Mouse (Mus musculus) midbrain, embryonic 15.5 days (tissue): ENCODE data around the gene Trim38. TPM values are rescaled to one million over a fixed set of nuclear protein-coding genes. Genes with fewer than 3 reads are reported as not detected.
A peak's percentile ranks its signal among the peaks of the same experiment; 100 is the strongest.
"Not testable (repeated sequence)": the region's sequence is repeated elsewhere in the genome, so short reads cannot be mapped to it uniquely, and the experiment has no call there.

Experiments
- ATAC-seq: fragments of 200-750 bp; cut with Nextera tagmentation; replicated peaks from 2 replicates; pipeline ENCODE4 v1.8.0; 2017; ENCODE audit warnings: moderate TSS enrichment
- H3K27ac ChIP-seq: fragments of 300-500 bp; sonication (generic); 2 replicates; pipeline ENCODE4 v1.5.1; 2015; ENCODE audit warnings: mild to moderate bottlenecking, inconsistent platforms
- H3K27me3 ChIP-seq: fragments of 300-500 bp; sonication (generic); replicated peaks from 2 replicates; pipeline ENCODE4 v1.6.1; 2015; ENCODE audit warnings: inconsistent platforms
- H3K36me3 ChIP-seq: fragments of 300-500 bp; sonication (generic); replicated peaks from 2 replicates; pipeline ENCODE4 v1.6.1; 2015; ENCODE audit warnings: inconsistent platforms
- H3K4me1 ChIP-seq: fragments of 300-500 bp; sonication (generic); 2 replicates; pipeline ENCODE4 v1.6.1; 2015; ENCODE audit warnings: inconsistent platforms
- H3K4me2 ChIP-seq: fragments of 300-500 bp; sonication (generic); 2 replicates; pipeline ENCODE4 v1.6.1; 2015; ENCODE audit warnings: inconsistent platforms, mild to moderate bottlenecking, moderate library complexity
- H3K4me3 ChIP-seq: fragments of 300-500 bp; sonication (generic); 2 replicates; pipeline ENCODE4 v1.5.1; 2015; ENCODE audit warnings: mild to moderate bottlenecking, inconsistent platforms
- H3K9ac ChIP-seq: fragments of 300-500 bp; sonication (generic); 2 replicates; pipeline ENCODE4 v1.6.1; 2015; ENCODE audit warnings: mild to moderate bottlenecking, inconsistent platforms
- H3K9me3 ChIP-seq: fragments of 300-500 bp; sonication (generic); 2 replicates; pipeline ENCODE4 v1.6.1; 2016; ENCODE audit warnings: inconsistent platforms
- WGBS: fragments of 180-500 bp; shearing (Covaris S2); methylation state at CpG from one replicate; pipeline ENCODE4 v1.1.7; 2015; ENCODE audit warnings: mixed read lengths; 5-methylcytosine and 5-hydroxymethylcytosine counted together
- polyA plus RNA-seq: library from polyadenylated mRNA; unstranded; fragments of >200 nt; fragmentation: Nextera tagmentation; extraction: Ambion mirVana; gene quantifications from 2 replicates; pipeline ENCODE4 v1.2.1, GENCODE M21; 2015

Gene Trim38
- polyA plus RNA-seq, 1 experiment from 2014 or later, result not detected

DNA sequence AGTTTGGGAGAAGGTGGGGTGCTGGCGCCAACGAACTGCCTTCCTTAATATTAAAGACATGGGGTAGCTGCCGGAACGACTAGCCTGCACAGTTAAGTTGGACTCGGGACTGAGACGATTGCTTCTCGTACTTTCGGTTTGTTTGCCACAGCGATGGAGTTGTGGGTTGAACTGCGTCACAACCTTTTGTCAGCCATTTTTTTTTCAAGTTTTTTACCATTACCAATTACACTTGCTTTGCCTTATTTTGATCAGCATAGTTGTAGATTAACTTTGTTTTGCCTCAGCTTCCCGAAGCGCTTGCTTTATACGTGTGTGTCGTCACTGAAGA is 29.8 kb upstream of the Trim38 start:
- peaks cover 22% of the 10 kb centered on the region for H3K4me1 ChIP-seq
- ATAC-seq, result no peak; the same call in 1 of the 2 replicates
- WGBS, result under 1% methylated on average over 14 of the region's 14 CpGs

DNA sequence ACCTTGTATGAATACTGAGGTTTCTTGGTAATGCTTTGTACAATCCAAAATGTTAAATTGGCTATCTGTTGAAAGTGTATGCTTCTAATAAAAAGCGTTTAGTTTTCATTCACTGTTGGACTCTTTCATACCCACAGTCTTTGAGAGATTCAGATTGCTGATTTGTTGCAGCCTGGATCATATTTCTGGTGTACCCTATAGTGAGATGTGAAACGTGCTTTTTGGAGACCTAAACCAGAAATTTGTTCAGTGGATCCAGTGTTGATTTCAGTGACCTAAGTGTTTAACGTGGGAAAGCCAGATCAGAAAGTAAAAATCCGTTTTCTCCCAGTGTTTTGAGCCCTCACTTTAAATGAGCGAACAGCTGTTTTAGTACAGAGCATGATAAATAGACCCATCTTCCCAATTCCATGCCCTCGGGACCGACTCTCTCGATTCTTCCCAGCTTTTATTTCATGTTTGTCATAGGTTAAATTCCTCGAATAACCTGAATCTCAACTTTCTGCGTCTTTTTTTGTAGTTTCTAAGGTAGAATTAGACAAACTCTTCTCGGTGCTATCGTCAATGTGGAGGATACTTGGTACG is 29.4 kb upstream of the Trim38 start:
- no peak for ATAC-seq
- no peaks in the 10 kb centered on the region for H3K9me3 ChIP-seq
- 36% methylated on average over 13 of the region's 13 CpGs for WGBS
- H3K36me3 ChIP-seq, result no peaks in the 10 kb centered on the region
- H3K27ac ChIP-seq, result peak overlapping the region; percentile 78; the same call in 1 of the 2 replicates
- H3K9ac ChIP-seq, result peak overlapping the region; percentile 33; the same call in 1 of the 2 replicates
- peak overlapping the region; percentile 51 for H3K4me3 ChIP-seq
- H3K4me1 ChIP-seq, result peaks cover 24% of the 10 kb centered on the region
- peak overlapping the region; percentile 98 for H3K4me2 ChIP-seq
- H3K27me3 ChIP-seq, result no peaks in the 10 kb centered on the region

More for the DNA sequence above, 29.8 kb upstream of the Trim38 start:
- Histone ChIP-seq H3K9me3 (no peaks in the 10 kb centered on the region), H3K4me2 (peak overlapping the region; percentile 98), H3K36me3 (no peaks in the 10 kb centered on the region), H3K4me3 (peak overlapping the region; percentile 51), H3K27me3 (no peaks in the 10 kb centered on the region), H3K27ac (peak overlapping the region; percentile 78; the same call in 1 of the 2 replicates), H3K9ac (peak overlapping the region; percentile 33; the same call in 1 of the 2 replicates)

DNA sequence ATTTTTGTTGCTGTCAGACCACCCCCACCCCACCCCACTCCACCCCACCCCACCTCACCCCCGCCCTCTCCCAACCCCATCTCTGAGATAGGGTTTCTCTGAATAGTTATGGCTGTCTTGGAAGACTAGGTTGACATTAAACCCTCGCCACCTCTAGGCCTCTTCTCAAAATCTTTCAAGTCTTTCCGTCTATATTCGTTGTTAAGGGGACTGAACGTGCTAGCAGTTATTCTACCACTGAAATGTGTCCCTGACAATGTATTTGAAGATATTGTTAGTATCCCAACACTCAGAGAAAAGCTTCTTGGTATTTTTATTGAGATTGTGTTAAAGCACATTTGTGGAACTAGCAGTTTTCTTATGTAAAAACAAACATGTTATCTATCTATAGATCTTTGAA is 28.8 kb upstream of the Trim38 start:
- Histone ChIP-seq H3K27me3 (no peaks in the 10 kb centered on the region), H3K9ac (no peak overlapping the region), H3K4me1 (peaks cover 28% of the 10 kb centered on the region), H3K36me3 (no peaks in the 10 kb centered on the region), H3K9me3 (no peaks in the 10 kb centered on the region), H3K27ac (no peak overlapping the region), H3K4me3 (no peak overlapping the region), H3K4me2 (no peak overlapping the region)
- 67% methylated on average over 5 of the region's 5 CpGs for WGBS
- no peak for ATAC-seq

DNA sequence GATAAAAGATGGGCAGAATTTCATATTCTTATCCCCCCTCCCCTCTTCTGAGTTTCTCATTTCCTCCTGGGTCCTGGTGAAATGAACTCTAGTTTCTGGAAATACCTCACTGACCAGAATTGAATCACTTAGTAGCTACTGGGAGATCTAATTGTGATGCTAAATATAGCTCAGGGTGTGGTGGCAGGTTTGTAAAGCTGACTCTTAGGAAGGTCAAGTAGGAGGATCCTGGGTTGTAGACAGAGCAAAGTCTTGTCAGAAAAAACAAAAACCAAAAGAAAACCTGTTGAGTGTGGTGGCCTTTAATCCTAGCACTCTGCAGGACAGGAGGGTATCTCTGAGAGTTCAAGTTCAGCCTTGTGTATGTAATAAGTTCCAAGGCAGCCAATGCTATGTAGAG is 27.7 kb upstream of the Trim38 start:
- H3K4me2 ChIP-seq, result no peak overlapping the region
- no peaks in the 10 kb centered on the region for H3K9me3 ChIP-seq
- H3K4me3 ChIP-seq, result no peak overlapping the region
- no peak for ATAC-seq
- no peaks in the 10 kb centered on the region for H3K36me3 ChIP-seq
- H3K9ac ChIP-seq, result no peak overlapping the region
- H3K27ac ChIP-seq, result no peak overlapping the region
- H3K27me3 ChIP-seq, result no peaks in the 10 kb centered on the region
- peaks cover 31% of the 10 kb centered on the region for H3K4me1 ChIP-seq

DNA sequence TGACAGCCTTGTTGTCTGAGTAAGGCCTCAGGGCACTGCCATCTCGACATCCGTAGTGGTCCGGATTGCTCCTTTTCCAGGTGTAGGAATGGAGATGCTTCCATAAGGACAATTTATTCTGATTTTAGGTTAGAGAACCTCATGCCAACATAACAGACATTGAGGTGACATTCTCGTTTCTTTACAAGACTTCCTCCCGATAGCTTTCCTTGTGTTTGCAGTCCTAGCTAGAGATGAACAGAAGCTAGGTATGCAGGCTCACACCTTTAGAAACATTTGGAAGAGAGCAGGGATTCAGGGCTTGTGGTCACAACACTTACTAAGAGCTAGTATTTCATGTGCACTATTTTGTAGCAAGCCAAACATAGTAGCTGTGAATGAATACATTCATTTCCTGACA is 26.5 kb upstream of the Trim38 start:
- Histone ChIP-seq H3K36me3 (no peaks in the 10 kb centered on the region), H3K9ac (no peak overlapping the region), H3K27me3 (no peaks in the 10 kb centered on the region), H3K4me3 (no peak overlapping the region), H3K9me3 (no peaks in the 10 kb centered on the region), H3K27ac (no peak overlapping the region), H3K4me1 (peaks cover 36% of the 10 kb centered on the region), H3K4me2 (no peak overlapping the region)
- no peak for ATAC-seq
- 84% methylated on average over 5 of the region's 5 CpGs for WGBS

DNA sequence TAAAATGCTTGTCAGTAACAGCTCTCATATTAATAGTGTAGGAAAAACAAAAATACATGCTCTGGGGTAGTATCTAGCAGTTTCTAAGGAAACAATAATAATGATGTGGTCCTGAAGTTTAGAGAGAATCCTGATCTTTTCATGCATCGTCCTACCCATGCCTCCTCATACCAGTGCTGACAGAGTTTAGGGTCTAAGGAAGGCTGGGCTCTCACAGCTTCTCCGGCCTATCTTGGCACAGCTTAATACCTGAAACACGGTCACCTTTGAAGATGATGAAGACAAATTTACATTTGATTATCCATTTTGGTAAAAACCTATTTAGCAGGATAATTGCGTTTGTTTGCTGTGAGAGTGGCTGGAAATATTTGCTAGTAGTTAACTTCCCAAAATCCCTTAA is 25.8 kb upstream of the Trim38 start:
- no peaks in the 10 kb centered on the region for H3K36me3 ChIP-seq
- no peak overlapping the region for H3K9ac ChIP-seq
- ATAC-seq, result no peak
- WGBS, result 38% methylated on average over 4 of the region's 4 CpGs
- no peak overlapping the region for H3K27ac ChIP-seq
- H3K27me3 ChIP-seq, result no peaks in the 10 kb centered on the region
- H3K9me3 ChIP-seq, result no peaks in the 10 kb centered on the region
- no peak overlapping the region for H3K4me2 ChIP-seq
- peaks cover 32% of the 10 kb centered on the region for H3K4me1 ChIP-seq
- H3K4me3 ChIP-seq, result no peak overlapping the region

DNA sequence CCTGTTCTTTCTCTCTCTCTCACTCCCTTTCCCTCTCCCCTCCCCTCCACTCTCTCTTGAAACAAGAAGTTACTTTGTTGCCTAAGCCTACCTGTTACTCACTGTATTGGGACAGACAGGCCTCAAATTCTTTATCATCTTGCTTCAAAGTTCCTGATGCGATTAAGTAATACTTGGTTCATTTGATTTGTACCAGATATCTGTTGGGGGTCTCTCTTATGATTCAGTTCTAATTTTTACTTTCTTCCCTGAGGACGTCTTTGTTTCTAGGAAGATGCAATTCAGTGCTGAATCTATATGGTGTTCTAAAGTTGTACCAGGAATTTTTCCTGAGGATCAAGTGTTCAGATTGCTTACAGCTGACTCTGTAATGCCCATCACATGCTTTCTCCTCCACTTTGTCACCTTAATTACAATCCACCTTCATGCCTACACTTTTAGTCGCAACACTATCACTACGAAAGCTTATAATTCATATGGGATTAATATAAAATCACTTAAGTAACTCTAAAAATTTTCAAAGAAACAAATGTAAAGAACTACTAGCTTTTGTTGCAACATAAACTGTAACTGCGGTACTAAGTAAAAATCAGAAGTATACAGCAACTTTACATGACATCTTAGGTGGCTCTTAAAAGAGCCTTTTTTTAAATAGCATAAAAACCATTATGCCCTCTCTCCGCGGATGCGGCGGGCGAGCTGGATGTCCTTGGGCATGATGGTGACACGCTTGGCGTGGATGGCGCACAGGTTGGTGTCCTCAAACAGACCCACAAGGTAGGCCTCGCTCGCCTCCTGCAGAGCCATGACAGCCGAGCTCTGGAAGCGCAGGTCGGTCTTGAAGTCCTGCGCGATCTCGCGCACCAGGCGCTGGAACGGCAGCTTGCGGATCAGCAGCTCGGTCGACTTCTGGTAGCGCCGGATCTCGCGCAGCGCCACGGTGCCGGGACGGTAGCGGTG is 25.0 kb upstream of the Trim38 start:
- Histone ChIP-seq H3K36me3 (no peaks in the 10 kb centered on the region), H3K9ac (no peak overlapping the region), H3K4me2 (peak overlapping the region; percentile 86), H3K27ac (no peak overlapping the region), H3K4me3 (peak overlapping the region; percentile 46), H3K4me1 (peaks cover 26% of the 10 kb centered on the region), H3K27me3 (no peaks in the 10 kb centered on the region), H3K9me3 (no peaks in the 10 kb centered on the region)
- 2% methylated on average over 17 of the region's 36 CpGs for WGBS
- ATAC-seq, result no peak

DNA sequence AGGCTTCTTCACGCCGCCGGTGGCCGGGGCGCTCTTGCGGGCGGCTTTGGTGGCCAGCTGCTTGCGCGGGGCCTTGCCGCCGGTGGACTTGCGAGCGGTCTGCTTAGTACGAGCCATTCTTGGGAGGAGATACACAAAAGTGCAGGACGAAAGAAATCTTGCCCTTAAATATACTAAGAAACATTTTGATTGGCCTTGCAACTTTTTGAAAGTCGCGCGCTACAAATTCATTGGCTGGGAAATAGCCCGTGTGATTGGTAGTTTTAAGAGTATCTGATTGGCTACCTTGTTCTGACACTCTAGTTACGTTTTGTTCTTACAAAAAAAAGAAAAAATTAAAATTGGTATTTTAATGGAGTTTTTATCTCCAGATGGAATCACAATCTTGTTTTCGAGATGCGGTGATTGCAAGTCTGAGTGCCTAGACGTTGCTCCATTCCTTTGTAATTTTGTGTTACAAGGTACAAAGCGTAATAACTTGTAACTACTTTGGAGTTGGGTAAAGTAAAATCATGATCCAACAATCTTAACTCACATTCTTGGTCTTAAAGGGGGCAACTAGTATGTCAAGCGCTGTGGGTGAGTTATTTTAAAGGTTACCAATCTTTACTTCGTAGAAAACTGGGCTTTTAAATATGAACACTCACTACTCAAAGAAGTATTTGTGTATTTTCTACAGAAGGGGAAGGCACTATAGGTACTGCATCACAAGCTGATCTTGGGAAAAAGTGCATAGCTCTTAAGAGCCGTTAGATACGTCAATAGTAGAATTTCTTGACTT is 24.1 kb upstream of the Trim38 start, which contains the start of gene Hist1h3c:
TSS of gene Hist1h3c (minus strand) at position 222 of the 781 bp plus-strand sequence.
- Histone ChIP-seq H3K9ac (peak within 1 kb of the TSS; percentile 37; the same call in 1 of the 2 replicates), H3K4me2 (peak within 1 kb of the TSS; percentile 86), H3K4me3 (peak within 1 kb of the TSS; percentile 46), H3K36me3 (no peaks in the 10 kb centered on the region), H3K27me3 (no peaks in the 10 kb centered on the region), H3K4me1 (peaks cover 19% of the 10 kb centered on the region), H3K9me3 (no peaks in the 10 kb centered on the region), H3K27ac (peak within 1 kb of the TSS; percentile 96)
- WGBS, result under 1% methylated on average over 24 of the region's 28 CpGs
- peak; percentile 77 for ATAC-seq

DNA sequence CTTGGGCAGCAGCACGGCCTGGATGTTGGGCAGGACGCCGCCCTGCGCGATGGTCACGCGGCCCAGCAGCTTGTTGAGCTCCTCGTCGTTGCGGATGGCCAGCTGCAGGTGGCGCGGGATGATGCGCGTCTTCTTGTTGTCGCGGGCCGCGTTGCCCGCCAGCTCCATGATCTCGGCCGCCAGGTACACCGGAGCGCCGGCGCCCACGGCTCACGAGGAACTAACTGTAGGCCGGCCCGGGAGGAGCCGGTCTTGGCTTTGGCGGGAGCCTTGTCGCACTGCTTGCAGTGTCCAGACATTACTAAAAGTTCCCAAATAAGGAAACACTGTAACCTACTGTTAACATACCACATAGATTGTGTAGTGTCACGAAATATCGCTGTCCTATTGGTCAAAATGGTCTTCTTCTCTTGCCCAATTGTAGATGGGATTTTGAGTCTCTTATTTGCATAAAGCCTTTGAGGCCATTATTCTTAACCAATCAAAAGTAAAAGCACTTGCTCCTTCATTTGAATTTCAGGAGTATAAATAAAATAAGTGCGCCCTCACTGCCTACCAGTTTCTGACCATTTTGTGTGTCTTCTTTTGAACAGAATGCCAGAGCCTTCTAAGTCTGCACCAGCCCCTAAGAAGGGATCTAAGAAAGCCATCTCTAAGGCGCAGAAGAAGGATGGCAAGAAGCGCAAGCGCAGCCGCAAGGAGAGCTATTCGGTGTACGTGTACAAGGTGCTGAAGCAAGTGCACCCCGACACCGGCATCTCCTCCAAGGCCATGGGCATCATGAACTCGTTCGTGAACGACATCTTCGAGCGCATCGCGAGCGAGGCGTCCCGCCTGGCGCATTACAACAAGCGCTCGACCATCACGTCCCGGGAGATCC is 23.3 kb upstream of the Trim38 start, which contains the start of gene Hist1h2bb:
TSS of gene Hist1h2bb (plus strand) at position 534 of the 880 bp plus-strand sequence.
- peak within 1 kb of the TSS; percentile 96 for H3K27ac ChIP-seq
- H3K36me3 ChIP-seq, H3K27me3 ChIP-seq, H3K9me3 ChIP-seq: not testable (repeated sequence)
- H3K9ac ChIP-seq, result peak within 1 kb of the TSS; percentile 37
- H3K4me3 ChIP-seq, result peak within 1 kb of the TSS; percentile 46
- H3K4me2 ChIP-seq, result peak within 1 kb of the TSS; percentile 86
- WGBS, result 1% methylated on average over 46 of the region's 58 CpGs
- H3K4me1 ChIP-seq, result peaks cover 21% of the 10 kb centered on the region
- peak; percentile 92 for ATAC-seq

DNA sequence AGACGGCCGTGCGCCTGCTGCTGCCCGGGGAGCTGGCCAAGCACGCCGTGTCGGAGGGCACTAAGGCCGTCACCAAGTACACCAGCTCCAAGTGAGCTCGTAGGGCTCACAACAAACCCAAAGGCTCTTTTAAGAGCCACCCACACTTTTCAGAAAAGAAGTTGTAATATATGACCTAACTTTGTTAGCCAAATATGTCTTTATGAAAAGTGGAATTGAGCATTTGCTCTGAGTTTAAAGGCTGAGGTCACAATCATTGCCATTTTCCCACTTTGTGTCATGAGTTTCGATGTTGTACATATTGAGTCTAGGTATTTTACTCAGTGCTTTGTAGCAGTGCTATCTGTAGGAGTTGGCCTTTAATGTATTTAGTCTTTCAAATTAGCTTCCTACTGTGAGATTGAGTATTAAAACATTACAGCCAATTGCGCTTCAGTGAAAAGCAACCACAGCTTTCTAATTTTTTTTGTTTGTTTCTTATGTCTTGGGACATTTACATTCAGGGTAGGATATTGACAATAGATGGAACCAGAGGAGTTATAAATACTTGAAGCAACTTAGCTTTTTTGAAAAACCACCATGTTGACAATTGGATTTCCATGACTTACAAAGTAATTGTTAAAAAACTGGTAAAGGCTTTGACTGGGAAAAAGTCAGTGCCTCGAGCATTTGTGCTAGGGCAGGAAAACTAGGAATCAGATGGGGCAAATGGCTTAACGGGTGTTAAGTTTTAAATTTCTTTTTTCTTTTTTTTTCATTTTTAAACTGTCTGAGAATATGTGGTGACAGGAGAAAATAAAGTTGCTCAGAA is 22.4 kb upstream of the Trim38 start:
- Histone ChIP-seq H3K9me3 (no peaks in the 10 kb centered on the region), H3K36me3 (no peaks in the 10 kb centered on the region), H3K9ac (0 out of 2 replicates have a peak overlapping the region, but pooled peaks have one; percentile 20), H3K4me2 (peak overlapping the region; percentile 86), H3K4me1 (peaks cover 24% of the 10 kb centered on the region), H3K4me3 (peak overlapping the region; percentile 46), H3K27me3 (no peaks in the 10 kb centered on the region), H3K27ac (peak overlapping the region; percentile 96)
- ATAC-seq, result no peak; the same call in 1 of the 2 replicates
- WGBS, result 2% methylated on average over 13 of the region's 13 CpGs
